Mouse (Mus musculus): ENCODE results near the gene Mkrn1. TPM values are rescaled to one million over a fixed set of nuclear protein-coding genes. Genes with fewer than 3 reads are reported as not detected.
"Not testable (repeated sequence)": the region's sequence is repeated elsewhere in the genome, so short reads cannot be mapped to it uniquely, and the experiment has no call there.

Gene Mkrn1
- total and polyA plus RNA-seq, 2 experiments from 2014 or later, result 217 to 264 TPM

DNA sequence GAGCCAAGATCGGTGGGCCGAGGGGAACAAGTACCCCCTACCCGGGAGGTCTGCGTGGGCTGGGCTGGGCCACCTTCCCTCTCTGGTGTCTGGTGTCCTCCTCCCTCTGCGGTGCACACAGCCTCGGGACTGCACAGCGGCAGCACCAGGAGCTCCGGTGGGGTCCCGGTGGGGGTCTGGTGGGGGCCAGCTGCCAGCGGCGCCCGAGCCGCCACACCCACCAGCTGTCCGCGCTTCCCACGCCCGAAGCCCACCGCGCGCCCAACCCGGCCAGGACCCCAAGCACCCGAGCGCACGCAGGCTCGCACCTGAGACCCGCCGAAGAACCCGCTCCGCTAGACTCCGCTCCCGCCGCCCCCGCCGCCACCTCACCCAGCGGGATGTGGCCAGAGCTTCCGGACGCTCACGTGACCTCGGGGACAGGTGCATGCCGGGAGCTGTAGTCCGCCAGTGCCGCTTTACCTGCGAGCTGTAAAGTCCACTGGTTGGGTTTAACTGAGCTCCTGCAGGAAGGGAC lies 42.9 kb downstream of the Mkrn1 start, which contains the start of gene Slc37a3:
Slc37a3 (minus strand) TSS at position 365 of the 517 bp plus-strand sequence.
- DNase-seq (peak; percentile 88), ATAC-seq (peak; percentile 92)
- Histone ChIP-seq H3K4me1 (ENCODE audit: insufficient read depth) (no peaks in the 10 kb centered on the region), H3K4me2 (ENCODE audit: low read depth) (peak within 1 kb of the TSS; percentile 63), H3K27ac (ENCODE audit: low read depth, low read length) (peak within 1 kb of the TSS; percentile 10; the same call in 1 of the 2 replicates), H3K36me3 (ENCODE audit: insufficient read depth) (no peaks in the 10 kb centered on the region; the same call in 1 of the 2 replicates), H3K9ac (peak within 1 kb of the TSS; percentile 88), H3K4me3 (ENCODE audit: low read depth, low read length) (peak within 1 kb of the TSS; percentile 83), H3K9me3 (ENCODE audit: low read length) (no peaks in the 10 kb centered on the region), H3K27me3 (ENCODE audit: insufficient read depth, low read length) (no peaks in the 10 kb centered on the region; the same call in 1 of the 2 replicates)
- WGBS, result under 1% methylated on average over 41 of the region's 43 CpGs
- TF ChIP-seq CTCF (IDR thresholded peaks at IDR 0.05; ENCODE audit: low read depth), result 0 out of 2 replicates have a peak, but pooled peaks have one; percentile 2

DNA sequence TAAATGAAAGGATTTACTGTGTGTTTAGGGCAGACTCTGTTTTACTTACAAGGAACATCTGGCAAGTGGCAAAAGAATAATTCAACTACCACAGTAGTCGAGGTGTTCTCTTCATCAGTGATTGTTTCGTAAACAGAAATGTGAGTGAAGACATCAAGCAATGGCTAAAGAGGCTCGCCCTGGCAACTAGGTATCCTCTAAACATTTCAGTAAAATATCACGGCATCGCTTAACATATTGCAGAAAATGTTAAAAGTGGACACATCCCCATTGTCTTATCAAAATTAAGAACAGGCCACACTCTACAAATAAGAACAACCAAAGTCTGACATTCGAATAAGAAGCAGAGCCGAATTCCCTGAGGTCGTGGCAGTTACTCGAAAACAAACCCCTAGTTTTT lies 43.5 kb downstream of the Mkrn1 start:
- H3K9me3 ChIP-seq (ENCODE audit: low read length), result no peaks in the 10 kb centered on the region
- H3K4me2 ChIP-seq (ENCODE audit: low read depth), result peak overlapping the region; percentile 63
- no peak for TF ChIP-seq CTCF (IDR thresholded peaks at IDR 0.05; ENCODE audit: low read depth)
- no peaks in the 10 kb centered on the region for H3K4me1 ChIP-seq (ENCODE audit: insufficient read depth)
- no peaks in the 10 kb centered on the region; the same call in 1 of the 2 replicates for H3K36me3 ChIP-seq (ENCODE audit: insufficient read depth)
- ATAC-seq, result no peak
- H3K9ac ChIP-seq, result peak overlapping the region; percentile 88
- no peaks in the 10 kb centered on the region; the same call in 1 of the 2 replicates for H3K27me3 ChIP-seq (ENCODE audit: insufficient read depth, low read length)
- no peak overlapping the region; the same call in 1 of the 2 replicates for H3K27ac ChIP-seq (ENCODE audit: low read depth, low read length)
- peak overlapping the region; percentile 83 for H3K4me3 ChIP-seq (ENCODE audit: low read depth, low read length)
- no peak for DNase-seq
- WGBS, result 16% methylated on average over 9 of the region's 9 CpGs

DNA sequence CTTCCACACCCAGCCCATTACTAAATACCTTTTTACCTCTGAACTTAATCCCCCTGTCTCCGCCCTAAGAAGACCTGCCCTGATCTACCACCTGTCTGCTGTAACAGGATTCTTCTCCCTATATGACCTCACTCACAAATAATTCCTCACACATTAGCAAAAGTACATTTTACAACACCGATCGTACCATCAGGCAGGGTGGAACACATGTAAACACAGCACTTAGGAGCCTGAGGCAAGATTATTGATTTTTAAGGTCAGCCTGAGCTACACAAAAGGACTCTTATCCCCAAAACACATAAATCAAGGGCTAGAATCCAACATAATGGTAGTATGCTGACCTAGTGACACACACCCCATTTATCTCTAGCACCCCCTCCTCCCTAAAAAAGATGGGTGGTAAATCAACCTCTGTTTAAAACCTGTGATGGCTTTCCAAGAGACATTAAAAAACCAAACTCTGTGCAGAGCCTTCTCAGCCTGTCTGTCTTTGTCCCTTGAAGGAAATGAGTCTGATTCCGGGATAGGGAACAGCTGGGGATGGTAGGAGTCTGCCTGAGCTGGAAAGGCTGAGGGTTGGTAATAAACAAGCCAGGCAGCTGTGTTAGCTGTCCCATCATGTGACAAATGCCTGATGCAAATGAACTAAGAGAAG lies 46.8 kb downstream of the Mkrn1 start:
- no peak for TF ChIP-seq CTCF (IDR thresholded peaks at IDR 0.05; ENCODE audit: low read depth)
- no peak for ATAC-seq
- Histone ChIP-seq H3K4me3 (ENCODE audit: low read depth, low read length) (no peak overlapping the region), H3K9me3 (ENCODE audit: low read length) (no peaks in the 10 kb centered on the region), H3K36me3 (ENCODE audit: insufficient read depth) (no peaks in the 10 kb centered on the region; the same call in 1 of the 2 replicates), H3K4me1 (ENCODE audit: insufficient read depth) (no peaks in the 10 kb centered on the region), H3K27ac (ENCODE audit: low read depth, low read length) (no peak overlapping the region), H3K4me2 (ENCODE audit: low read depth) (no peak overlapping the region), H3K27me3 (ENCODE audit: insufficient read depth, low read length) (no peaks in the 10 kb centered on the region), H3K9ac (no peak overlapping the region)
- DNase-seq, result no peak
- 93% methylated on average over 4 of the region's 4 CpGs for WGBS

DNA sequence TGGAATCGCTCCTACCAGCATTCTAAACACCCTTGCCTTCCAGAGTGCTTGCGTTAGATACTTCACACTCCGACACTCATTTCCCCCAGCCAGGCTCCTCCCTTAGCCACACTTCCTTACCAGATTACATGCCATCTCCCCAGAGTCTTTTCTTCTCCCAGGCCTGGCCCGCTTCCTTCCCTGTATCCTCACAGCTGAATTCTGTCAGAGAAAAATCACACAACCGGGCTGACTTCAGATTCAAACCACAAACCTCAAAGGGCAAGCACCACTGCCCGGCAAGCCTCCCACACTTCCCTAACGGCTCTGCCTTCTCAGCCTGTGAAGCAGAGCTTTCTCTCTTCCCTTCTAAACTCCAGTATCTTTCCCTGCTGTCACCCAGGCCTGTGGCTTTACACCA lies 47.5 kb downstream of the Mkrn1 start:
- no peak overlapping the region for H3K4me2 ChIP-seq (ENCODE audit: low read depth)
- WGBS, result 70% methylated on average over 7 of the region's 7 CpGs
- no peaks in the 10 kb centered on the region for H3K9me3 ChIP-seq (ENCODE audit: low read length)
- H3K4me1 ChIP-seq (ENCODE audit: insufficient read depth), result no peaks in the 10 kb centered on the region
- DNase-seq (no peak), ATAC-seq (no peak)
- H3K36me3 ChIP-seq (ENCODE audit: insufficient read depth), result no peaks in the 10 kb centered on the region; the same call in 1 of the 2 replicates
- no peak overlapping the region for H3K27ac ChIP-seq (ENCODE audit: low read depth, low read length)
- H3K27me3 ChIP-seq (ENCODE audit: insufficient read depth, low read length), result no peaks in the 10 kb centered on the region
- no peak for TF ChIP-seq CTCF (IDR thresholded peaks at IDR 0.05; ENCODE audit: low read depth)
- H3K9ac ChIP-seq, result no peak overlapping the region
- no peak overlapping the region for H3K4me3 ChIP-seq (ENCODE audit: low read depth, low read length)

DNA sequence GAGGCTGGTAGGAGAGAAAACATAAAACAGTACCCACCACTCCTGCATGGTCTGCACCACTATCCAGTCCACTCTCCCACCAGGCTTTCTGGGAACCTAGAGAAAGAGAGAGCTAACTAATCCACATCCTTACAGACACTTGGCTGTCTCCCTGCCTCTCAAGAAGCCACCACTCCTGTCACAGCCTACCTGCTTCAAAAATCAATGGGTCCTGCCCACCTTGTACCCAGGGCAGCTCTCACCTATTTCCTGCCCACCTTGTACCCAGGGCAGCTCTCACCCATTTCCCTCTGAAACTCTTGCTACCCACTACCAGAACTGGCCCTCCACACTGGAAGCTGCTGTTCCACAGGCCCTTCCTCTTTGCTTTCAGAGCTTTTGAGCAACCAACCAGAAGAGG lies 48.2 kb downstream of the Mkrn1 start:
- H3K27me3 ChIP-seq (ENCODE audit: insufficient read depth, low read length), result no peaks in the 10 kb centered on the region
- no peaks in the 10 kb centered on the region for H3K4me1 ChIP-seq (ENCODE audit: insufficient read depth)
- no peak overlapping the region for H3K27ac ChIP-seq (ENCODE audit: low read depth, low read length)
- H3K4me3 ChIP-seq (ENCODE audit: low read depth, low read length), result no peak overlapping the region
- H3K4me2 ChIP-seq (ENCODE audit: low read depth), result no peak overlapping the region
- no peaks in the 10 kb centered on the region; the same call in 1 of the 2 replicates for H3K36me3 ChIP-seq (ENCODE audit: insufficient read depth)
- ATAC-seq, result no peak
- no peak for TF ChIP-seq CTCF (IDR thresholded peaks at IDR 0.05; ENCODE audit: low read depth)
- H3K9ac ChIP-seq, result no peak overlapping the region
- H3K9me3 ChIP-seq (ENCODE audit: low read length), result no peaks in the 10 kb centered on the region
- DNase-seq, result no peak

DNA sequence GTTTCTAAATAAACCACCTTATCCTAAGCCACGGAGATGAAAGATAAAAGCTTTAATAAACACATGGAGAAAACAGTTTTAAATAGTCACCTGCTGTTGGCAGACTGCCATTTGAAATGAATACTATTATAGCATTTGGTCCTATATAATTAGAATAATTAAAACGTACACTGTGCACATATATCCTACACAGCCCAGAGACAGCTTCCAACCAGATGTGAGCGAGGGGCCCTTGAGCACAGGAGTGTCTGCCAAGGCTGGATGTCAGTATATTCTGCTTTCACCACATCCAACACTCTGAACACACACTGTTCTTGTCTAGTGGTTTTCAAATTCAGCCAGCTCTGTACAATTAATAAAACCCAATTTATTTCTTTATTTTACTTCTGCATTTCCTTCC lies 50.6 kb downstream of the Mkrn1 start:
- no peak overlapping the region for H3K4me2 ChIP-seq (ENCODE audit: low read depth)
- TF ChIP-seq CTCF (IDR thresholded peaks at IDR 0.05; ENCODE audit: low read depth), result no peak
- no peaks in the 10 kb centered on the region for H3K27me3 ChIP-seq (ENCODE audit: insufficient read depth, low read length)
- ATAC-seq (no peak; the same call in 1 of the 2 replicates), DNase-seq (no peak)
- H3K27ac ChIP-seq (ENCODE audit: low read depth, low read length), result no peak overlapping the region
- no peak overlapping the region for H3K9ac ChIP-seq
- peaks cover 16% of the 10 kb centered on the region for H3K36me3 ChIP-seq (ENCODE audit: insufficient read depth)
- no peak overlapping the region for H3K4me3 ChIP-seq (ENCODE audit: low read depth, low read length)
- no peaks in the 10 kb centered on the region for H3K9me3 ChIP-seq (ENCODE audit: low read length)
- 48% methylated on average over 3 of the region's 3 CpGs for WGBS
- no peaks in the 10 kb centered on the region for H3K4me1 ChIP-seq (ENCODE audit: insufficient read depth)

DNA sequence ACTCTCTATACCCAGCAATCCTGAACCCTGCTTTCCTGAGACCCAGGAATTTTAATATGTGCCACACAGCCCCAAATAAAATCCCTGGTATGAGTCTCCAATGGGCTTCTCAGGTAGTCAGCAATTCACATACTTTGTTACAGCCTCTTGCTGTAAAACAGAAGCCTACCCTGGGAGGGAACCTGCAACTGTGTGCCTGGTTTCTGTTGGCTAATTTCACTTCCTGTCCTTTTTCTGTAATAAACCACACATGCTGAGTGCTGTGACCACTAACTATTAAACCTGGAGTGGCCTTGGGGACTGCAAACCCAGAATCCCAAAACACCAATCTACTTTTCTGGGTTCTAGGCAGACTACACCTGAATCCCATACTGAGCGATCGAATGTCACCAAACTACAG lies 57.6 kb downstream of the Mkrn1 start:
- no peak overlapping the region for H3K4me3 ChIP-seq (ENCODE audit: low read depth, low read length)
- H3K4me1 ChIP-seq (ENCODE audit: insufficient read depth), result no peaks in the 10 kb centered on the region
- no peaks in the 10 kb centered on the region for H3K27me3 ChIP-seq (ENCODE audit: insufficient read depth, low read length)
- 94% methylated on average over 2 of the region's 2 CpGs for WGBS
- no peak overlapping the region for H3K4me2 ChIP-seq (ENCODE audit: low read depth)
- DNase-seq (no peak), ATAC-seq (no peak)
- no peak for TF ChIP-seq CTCF (IDR thresholded peaks at IDR 0.05; ENCODE audit: low read depth)
- H3K36me3 ChIP-seq (ENCODE audit: insufficient read depth), result peaks cover 28% of the 10 kb centered on the region
- no peak overlapping the region for H3K27ac ChIP-seq (ENCODE audit: low read depth, low read length)
- H3K9ac ChIP-seq, result no peak overlapping the region
- no peaks in the 10 kb centered on the region for H3K9me3 ChIP-seq (ENCODE audit: low read length)

DNA sequence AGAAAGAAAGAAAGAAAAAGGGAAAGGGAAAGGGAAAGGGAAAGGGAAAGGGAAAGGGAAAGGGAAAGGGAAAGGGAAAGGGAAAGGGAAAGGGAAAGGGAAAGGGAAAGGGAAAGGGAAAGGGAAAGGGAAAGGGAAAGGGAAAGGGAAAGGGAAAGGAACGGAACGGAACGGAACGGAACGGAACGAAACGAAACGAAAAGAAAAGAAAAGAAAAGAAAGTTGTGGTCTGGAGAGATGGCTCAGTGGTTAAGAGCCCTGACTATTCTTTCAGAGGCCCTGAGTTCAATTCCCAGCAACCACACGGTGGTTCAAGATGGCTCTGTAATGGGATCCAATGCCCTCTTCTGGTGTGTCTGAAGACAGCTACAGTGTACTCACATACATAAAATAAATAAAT lies 61.1 kb downstream of the Mkrn1 start:
- not testable (repeated sequence) for H3K4me2 ChIP-seq (ENCODE audit: low read depth); H3K9ac ChIP-seq; H3K9me3 ChIP-seq (ENCODE audit: low read length); H3K27me3 ChIP-seq (ENCODE audit: insufficient read depth, low read length); H3K27ac ChIP-seq (ENCODE audit: low read depth, low read length); H3K4me3 ChIP-seq (ENCODE audit: low read depth, low read length); ATAC-seq; H3K4me1 ChIP-seq (ENCODE audit: insufficient read depth); DNase-seq
- peaks cover 40% of the 10 kb centered on the region for H3K36me3 ChIP-seq (ENCODE audit: insufficient read depth)
- 98% methylated on average over 9 of the region's 9 CpGs for WGBS
